Mouse (Mus musculus) MEL (cell line): Measurements from ENCODE around the gene Hgd. TPM values are rescaled to one million over a fixed set of nuclear protein-coding genes. Genes with fewer than 3 reads are reported as not detected.

Experiments
- DNase-seq: peaks from one replicate; pipeline ENCODE4 v3.0.0; 2011; ENCODE audit warnings: low read depth, low spot score
- H3K27ac ChIP-seq: 2 replicates; pipeline ENCODE4 v1.5.1; 2012; ENCODE audit warnings: low read depth, mild to moderate bottlenecking, control low read depth, low read length, moderate library complexity; ENCODE audit not compliant: control insufficient read depth
- H3K27me3 ChIP-seq, 2 experiments: fragments of 150-350 bp in 1 of 2; sonication (generic) in 1 of 2; 2 replicates each; pipeline ENCODE4 v1.6.1; 2012; ENCODE audit warnings: low read length in 2 of 2, mild to moderate bottlenecking in 2 of 2, improper control_type of control experiment in 1 of 2, moderate library complexity in 1 of 2; ENCODE audit not compliant: insufficient read depth in 2 of 2, control insufficient read depth in 1 of 2
- H3K36me3 ChIP-seq, 2 experiments: 2 replicates each; pipeline ENCODE4 v1.6.1; 2012 to 2014; ENCODE audit warnings: low read length in 2 of 2, improper control_type of control experiment in 1 of 2, inconsistent platforms in 1 of 2, mild to moderate bottlenecking in 1 of 2; ENCODE audit not compliant: insufficient read depth in 2 of 2, control insufficient read depth in 1 of 2
- H3K4me1 ChIP-seq, 2 experiments: fragments of 150-350 bp in 1 of 2; sonication (generic) in 1 of 2; 2 replicates each; pipeline ENCODE4 v1.6.1; 2012; ENCODE audit warnings: low read length in 2 of 2, improper control_type of control experiment in 1 of 2, mild to moderate bottlenecking in 1 of 2; ENCODE audit not compliant: insufficient read depth in 2 of 2, control insufficient read depth in 1 of 2
- H3K4me3 ChIP-seq, 2 experiments: fragments of 150-350 bp in 1 of 2; sonication (generic) in 1 of 2; 2 replicates each; pipeline ENCODE4 v1.5.1; 2012; ENCODE audit warnings: low read depth in 2 of 2, low read length in 2 of 2, mild to moderate bottlenecking in 2 of 2, moderate library complexity in 2 of 2, control low read depth in 1 of 2, improper control_type of control experiment in 1 of 2; ENCODE audit not compliant: control insufficient read depth in 1 of 2, insufficient read depth in 1 of 2
- H3K79me2 ChIP-seq: 2 replicates; pipeline ENCODE4 v1.6.1; 2012; ENCODE audit warnings: mild to moderate bottlenecking, low read length, moderate library complexity; ENCODE audit not compliant: control insufficient read depth, poor library complexity, insufficient read depth
- H3K9ac ChIP-seq: 2 replicates; pipeline ENCODE4 v1.6.1; 2012; ENCODE audit warnings: low read depth, mild to moderate bottlenecking, control low read depth, low read length, moderate library complexity; ENCODE audit not compliant: control insufficient read depth, poor library complexity, severe bottlenecking
- H3K9me3 ChIP-seq: fragments of 150-350 bp; sonication (generic); replicated peaks from 2 replicates; pipeline ENCODE4 v1.6.1; 2012; ENCODE audit warnings: mild to moderate bottlenecking, low read length, improper control_type of control experiment, moderate library complexity; ENCODE audit not compliant: insufficient read depth
- BHLHE40 ChIP-seq: IDR thresholded peaks from 2 replicates; pipeline ENCODE4 v1.6.1; 2012; ENCODE audit warnings: low read depth, mild to moderate bottlenecking, inconsistent platforms, low read length, improper control_type of control experiment, borderline replicate concordance
- CTCF ChIP-seq, 3 experiments: IDR thresholded peaks in 2 of 3; conservative IDR thresholded peaks in 1 of 3; 2 replicates each; pipeline ENCODE4 v1.5.1; 2011 to 2012; ENCODE audit warnings: low read length in 3 of 3, low read depth in 2 of 3, mild to moderate bottlenecking in 2 of 3, improper control_type of control experiment in 1 of 3, inconsistent platforms in 1 of 3, mixed read lengths in 1 of 3, moderate library complexity in 1 of 3; ENCODE audit not compliant: control insufficient read depth in 1 of 3, insufficient read depth in 1 of 3, poor library complexity in 1 of 3, severe bottlenecking in 1 of 3
- ETS1 ChIP-seq: IDR thresholded peaks from 2 replicates; pipeline ENCODE4 v1.6.1; 2012; ENCODE audit warnings: low read depth, mild to moderate bottlenecking, inconsistent platforms, low read length, improper control_type of control experiment, moderate library complexity
- KAT2A ChIP-seq: conservative IDR thresholded peaks from 2 replicates; pipeline ENCODE4 v1.6.1; 2012; ENCODE audit warnings: low read depth, low read length, improper control_type of control experiment, inconsistent platforms
- MAX ChIP-seq: IDR thresholded peaks from 2 replicates; pipeline ENCODE4 v1.6.1; 2011; ENCODE audit warnings: low read length, improper control_type of control experiment
- MAZ ChIP-seq: IDR thresholded peaks from 2 replicates; pipeline ENCODE4 v1.6.1; 2012; ENCODE audit warnings: low read depth, mild to moderate bottlenecking, inconsistent platforms, low read length, improper control_type of control experiment
- MYB ChIP-seq: IDR thresholded peaks from 2 replicates; pipeline ENCODE4 v1.6.1; 2011; ENCODE audit warnings: mild to moderate bottlenecking, low read depth, low read length, improper control_type of control experiment
- MYC ChIP-seq: IDR thresholded peaks from 2 replicates; pipeline ENCODE4 v1.6.1; 2011; ENCODE audit warnings: low read depth, mild to moderate bottlenecking, low read length, improper control_type of control experiment, moderate library complexity
- NRF1 ChIP-seq: IDR thresholded peaks from 2 replicates; pipeline ENCODE4 v1.6.1; 2014; ENCODE audit warnings: low read depth, mild to moderate bottlenecking, inconsistent platforms, low read length, improper control_type of control experiment, moderate library complexity; ENCODE audit not compliant: poor library complexity, insufficient read depth, severe bottlenecking
- TAL1 ChIP-seq: IDR thresholded peaks from 2 replicates; pipeline ENCODE4 v1.6.1; 2012; ENCODE audit warnings: mild to moderate bottlenecking, inconsistent platforms, low read length, moderate library complexity, mixed read lengths
- TBP ChIP-seq: IDR thresholded peaks from 2 replicates; pipeline ENCODE4 v1.8.0; 2011; ENCODE audit warnings: low read depth, low read length, improper control_type of control experiment
- ZC3H11A ChIP-seq: IDR thresholded peaks from 2 replicates; pipeline ENCODE4 v1.6.1; 2012; ENCODE audit warnings: low read depth, mild to moderate bottlenecking, inconsistent platforms, low read length, improper control_type of control experiment
- ZKSCAN1 ChIP-seq: IDR thresholded peaks from 2 replicates; pipeline ENCODE4 v1.6.1; 2012; ENCODE audit warnings: low read depth, mild to moderate bottlenecking, inconsistent platforms, low read length, improper control_type of control experiment, moderate library complexity
- ZNF384 ChIP-seq: IDR thresholded peaks from 2 replicates; pipeline ENCODE4 v1.6.1; 2012; ENCODE audit warnings: low read depth, mild to moderate bottlenecking, inconsistent platforms, low read length, improper control_type of control experiment
- polyA plus RNA-seq, 2 experiments: library from polyadenylated mRNA; stranded (reverse) in 1 of 2; unstranded in 1 of 2; fragments of >175 nt in 1 of 2; fragments of >200 nt in 1 of 2; gene quantifications; 2 replicates each; pipeline versions ENCODE4 v1.2.1 to v1.2.4; 2012; ENCODE audit warnings: low replicate concordance in 2 of 2, low read depth in 1 of 2; ENCODE audit not compliant: insufficient read length in 2 of 2, insufficient read depth in 1 of 2, missing spikeins in 1 of 2
- total RNA-seq: library from RNA; depleted of rRNA; stranded (reverse); fragments of 300-350 nt; gene quantifications from 2 replicates; pipeline ENCODE4 v1.2.3, GENCODE M21; 2012

Hgd gene
- total and polyA plus RNA-seq, 3 experiments = not detected

- Histone ChIP-seq H3K4me1 (no peaks in the 10 kb centered on the region), H3K9ac (no peak overlapping the region), H3K36me3 (peaks cover 0 to 1% of the 10 kb centered on the region in 2 experiments; a peak in 1 of 4 replicates), H3K9me3 (no peaks in the 10 kb centered on the region), H3K27me3 (no peaks in the 10 kb centered on the region), H3K27ac (no peak overlapping the region), H3K4me3 (no peak overlapping the region), H3K79me2 (0 out of 2 replicates have a peak, but pooled peaks cover 1% of the 10 kb centered on the region)
- no peak for TF ChIP-seq TAL1
- DNase-seq = no peak
Measured at GRCm38 (mm10) chr16:37644486-37644885, 64.5 kb downstream of the Hgd start.

GRCm38 (mm10) chr16:37645211-37645610, 65.3 kb downstream of the Hgd start:
- no peak overlapping the region for H3K9ac ChIP-seq
- TF ChIP-seq BHLHE40 = no peak
- TF ChIP-seq ZC3H11A = no peak
- TF ChIP-seq MYC = no peak
- TF ChIP-seq CTCF (IDR thresholded peaks at IDR 0.05 in 2 of 3, conservative IDR thresholded peaks at IDR 0.05 in 1 of 3; ENCODE audit: control insufficient read depth in 1 of 3, insufficient read depth in 1 of 3, low read depth in 2 of 3, low read length in 3 of 3, poor library complexity in 1 of 3, severe bottlenecking in 1 of 3) = no peak
- no peak for TF ChIP-seq KAT2A
- DNase-seq = no peak
- peaks cover 0 to 1% of the 10 kb centered on the region in 2 experiments; a peak in 1 of 4 replicates for H3K36me3 ChIP-seq
- no peaks in the 10 kb centered on the region for H3K9me3 ChIP-seq
- H3K4me3 ChIP-seq = no peak overlapping the region
- no peaks in the 10 kb centered on the region for H3K27me3 ChIP-seq
- no peak overlapping the region for H3K27ac ChIP-seq
- 0 out of 2 replicates have a peak, but pooled peaks cover 1% of the 10 kb centered on the region for H3K79me2 ChIP-seq
- H3K4me1 ChIP-seq = no peaks in the 10 kb centered on the region

DNA sequence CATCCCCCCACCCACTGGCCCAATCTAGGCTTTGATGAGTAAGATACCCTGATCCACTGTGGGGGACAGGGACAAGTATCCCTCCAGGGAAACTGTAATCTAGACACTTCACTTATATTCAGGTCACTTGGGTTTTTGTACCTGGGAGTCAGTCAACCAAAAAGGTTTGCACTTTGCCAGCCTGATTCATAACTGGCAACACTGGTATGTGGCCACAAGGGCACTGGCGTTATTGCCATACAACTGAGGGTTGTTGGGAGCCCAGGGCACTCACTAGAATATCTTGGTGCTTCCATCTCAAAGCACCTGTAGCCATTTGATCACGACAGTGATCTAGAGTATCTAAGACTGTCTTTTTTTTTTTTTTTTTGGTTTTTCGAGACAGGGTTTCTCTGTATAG, 65.8 kb downstream of the Hgd start:
- H3K4me1 ChIP-seq = no peaks in the 10 kb centered on the region
- no peak overlapping the region for H3K4me3 ChIP-seq
- peaks cover 3% of the 10 kb centered on the region; the same call in 1 of the 2 replicates for H3K79me2 ChIP-seq
- peaks cover 0 to 2% of the 10 kb centered on the region in 2 experiments; a peak in 1 of 4 replicates for H3K36me3 ChIP-seq
- TF ChIP-seq NRF1 = no peak
- no peak for TF ChIP-seq ETS1
- no peak for TF ChIP-seq MYC
- TF ChIP-seq TBP = no peak
- TF ChIP-seq MAX = no peak
- no peak for TF ChIP-seq MYB
- no peak for TF ChIP-seq MAZ
- no peak for TF ChIP-seq ZKSCAN1
- no peak for TF ChIP-seq ZNF384
- no peaks in the 10 kb centered on the region for H3K27me3 ChIP-seq
- H3K9ac ChIP-seq = no peak overlapping the region
- no peak overlapping the region for H3K27ac ChIP-seq
- no peaks in the 10 kb centered on the region for H3K9me3 ChIP-seq
- DNase-seq = no peak
